Mouse (Mus musculus) lung, adult 2 months (tissue): ENCODE data around the gene Golga2. TPM values are rescaled to one million over a fixed set of nuclear protein-coding genes. Genes with fewer than 3 reads are reported as not detected.

Source experiments
- DNase-seq: peaks from one replicate; pipeline ENCODE4 v3.0.0; 2022
- H3K4me1 ChIP-seq: fragments of 200-500 bp; 2 replicates; pipeline ENCODE4 v1.6.1; 2011; ENCODE audit warnings: low read length; ENCODE audit not compliant: control insufficient read depth, insufficient read depth
- H3K4me3 ChIP-seq: fragments of 200-500 bp; replicated peaks from 2 replicates; pipeline ENCODE3; 2011; ENCODE audit warnings: low read depth, mild to moderate bottlenecking, control low read depth, low read length; ENCODE audit errors: extremely low read depth
- CTCF ChIP-seq: fragments of 200-500 bp; IDR thresholded peaks from 2 replicates; pipeline ENCODE4 v1.5.1; 2011; ENCODE audit warnings: mild to moderate bottlenecking, low read length, control low read depth; ENCODE audit not compliant: insufficient read depth
- POLR2A ChIP-seq: fragments of 200-500 bp; IDR thresholded peaks from 2 replicates; pipeline ENCODE4 v1.6.1; 2011; ENCODE audit warnings: low read depth, mild to moderate bottlenecking, control low read depth, low read length, borderline replicate concordance; ENCODE audit errors: extremely low read depth
- whole genome bisulfite sequencing: fragments of 180-500 bp; shearing (Covaris S2); methylation state at CpG from one replicate; pipeline ENCODE4 v1.1.7; 2018; 5-methylcytosine and 5-hydroxymethylcytosine counted together
- polyA plus RNA-seq: library from polyadenylated mRNA; depleted of rRNA; stranded (reverse); fragments of >200 nt; gene quantifications from 2 replicates; pipeline ENCODE4 v1.2.3, GENCODE M21; 2012; rRNA removed

The Golga2 gene
- polyA plus RNA-seq = 34.8 and 45.0 TPM in 2 replicates

- H3K4me1 ChIP-seq = peaks cover 12% of the 10 kb centered on the region
- under 1% methylated on average over 20 of the region's 23 CpGs for WGBS
- TF ChIP-seq POLR2A (no peak), CTCF (no peak)
- peak within 1 kb of the TSS; percentile 89 for H3K4me3 ChIP-seq
- no peak for DNase-seq
Observed at GRCm38 (mm10) chr2:32287334-32287840, at the start of gene Golga2. Golga2 (plus strand) TSS chr2:32287384.

DNA sequence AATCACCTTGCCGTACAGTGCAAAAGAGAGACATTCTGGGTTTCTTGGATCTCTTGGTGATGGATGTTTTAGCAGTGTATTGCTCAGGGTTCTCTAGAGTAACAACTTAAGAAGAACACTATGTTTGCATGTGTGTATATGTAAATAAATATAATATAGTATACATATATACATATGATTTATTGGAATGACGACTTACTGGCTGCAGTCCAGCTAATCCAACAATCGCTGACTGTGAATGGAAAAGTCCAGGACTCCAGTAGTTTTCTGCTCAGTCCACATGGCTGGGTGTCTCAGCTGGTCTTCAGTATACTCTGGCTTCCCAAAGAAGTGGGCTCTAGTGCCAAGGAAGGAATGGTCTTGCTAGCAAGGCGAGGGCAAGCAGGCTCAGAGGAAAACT, 49.6 kb upstream of the Golga2 start:
- no peak for DNase-seq
- no peak overlapping the region for H3K4me3 ChIP-seq
- WGBS = 19% methylated on average over 4 of the region's 4 CpGs
- H3K4me1 ChIP-seq = no peaks in the 10 kb centered on the region; the same call in 1 of the 2 replicates
- TF ChIP-seq POLR2A (no peak), CTCF (no peak)

DNA sequence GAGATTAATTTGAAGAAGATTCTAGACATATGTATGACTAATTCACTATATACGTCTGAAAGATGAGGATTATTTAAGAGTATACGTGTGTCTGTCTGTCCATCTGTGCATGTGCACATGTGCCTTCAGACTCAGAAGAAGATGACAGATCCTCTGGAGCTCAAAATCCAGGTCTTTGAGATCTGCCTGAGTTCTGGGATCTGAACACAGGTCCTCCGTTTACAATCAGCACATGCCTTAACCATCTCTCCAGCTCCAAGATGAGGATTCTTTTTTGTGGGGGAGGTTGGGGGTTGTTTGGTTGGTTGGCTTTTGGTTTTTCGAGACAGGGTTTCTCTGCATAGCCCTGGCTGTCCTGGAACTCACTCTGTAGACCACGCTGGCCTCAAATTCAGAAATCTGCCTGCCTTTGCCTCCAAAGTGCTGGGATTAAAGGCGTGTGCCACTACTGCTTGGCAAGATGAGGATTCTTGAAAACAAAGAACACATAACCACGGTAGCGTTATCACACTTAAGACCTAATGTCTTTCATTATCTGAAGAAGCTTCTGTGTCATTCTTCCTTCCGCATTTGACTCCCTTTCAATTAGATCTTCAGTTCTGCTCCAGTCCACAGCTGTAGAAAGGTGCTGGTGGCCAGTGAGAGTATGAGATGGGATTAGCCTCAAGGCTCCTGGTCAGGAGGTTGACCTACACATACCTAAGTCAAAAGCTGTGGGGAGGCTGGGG, 48.3 kb upstream of the Golga2 start:
- TF ChIP-seq CTCF (no peak), POLR2A (no peak)
- no peak for DNase-seq
- Histone ChIP-seq H3K4me1 (no peaks in the 10 kb centered on the region; the same call in 1 of the 2 replicates), H3K4me3 (no peak overlapping the region)
- 94% methylated on average over 9 of the region's 9 CpGs for WGBS

GRCm38 (mm10) chr2:32240591-32240990, 46.6 kb upstream of the Golga2 start:
- no peak overlapping the region for H3K4me3 ChIP-seq
- no peak for DNase-seq
- WGBS = 83% methylated on average over 5 of the region's 5 CpGs
- TF ChIP-seq CTCF (no peak), POLR2A (no peak)
- H3K4me1 ChIP-seq = no peaks in the 10 kb centered on the region

GRCm38 (mm10) chr2:32242986-32243385, 44.2 kb upstream of the Golga2 start:
- TF ChIP-seq CTCF (no peak), POLR2A (no peak)
- Histone ChIP-seq H3K4me1 (peaks cover 6% of the 10 kb centered on the region), H3K4me3 (no peak overlapping the region)
- no peak for DNase-seq
- 85% methylated on average over 4 of the region's 4 CpGs for WGBS

DNA sequence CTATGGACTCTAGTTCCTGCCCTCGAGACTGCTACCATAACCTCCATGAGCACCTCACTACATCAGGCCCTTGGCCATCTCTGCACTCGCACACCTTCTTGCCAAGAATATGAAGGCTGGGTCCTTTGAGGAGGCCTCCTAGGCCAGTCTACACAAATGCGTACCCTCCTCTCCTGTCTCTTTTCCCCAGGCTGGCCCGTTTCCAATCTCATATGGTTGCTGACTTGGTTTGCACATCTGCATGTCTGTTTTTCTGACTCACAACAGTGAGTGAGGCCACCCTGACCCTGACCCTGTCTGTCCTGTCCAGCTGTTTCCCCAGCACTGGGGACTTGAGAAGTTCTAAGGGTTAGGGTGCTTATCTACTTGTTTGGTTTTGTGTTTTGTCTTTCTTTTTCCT, 40.4 kb upstream of the Golga2 start:
- no peak for DNase-seq
- no peak overlapping the region for H3K4me3 ChIP-seq
- TF ChIP-seq CTCF (no peak), POLR2A (no peak)
- peaks cover 6% of the 10 kb centered on the region for H3K4me1 ChIP-seq
- 54% methylated on average over 4 of the region's 4 CpGs for WGBS

GRCm38 (mm10) chr2:32248377-32249361, 38.5 kb upstream of the Golga2 start:
- H3K4me3 ChIP-seq = no peak overlapping the region
- TF ChIP-seq CTCF (no peak), POLR2A (no peak)
- peaks cover 6% of the 10 kb centered on the region for H3K4me1 ChIP-seq
- WGBS = 70% methylated on average over 10 of the region's 10 CpGs
- no peak for DNase-seq

GRCm38 (mm10) chr2:32251791-32252527, 35.2 kb upstream of the Golga2 start:
- Histone ChIP-seq H3K4me1 (peaks cover 4% of the 10 kb centered on the region), H3K4me3 (no peak overlapping the region)
- no peak for DNase-seq
- 63% methylated on average over 12 of the region's 12 CpGs for WGBS
- no peak for TF ChIP-seq POLR2A
- TF ChIP-seq CTCF = no peak

DNA sequence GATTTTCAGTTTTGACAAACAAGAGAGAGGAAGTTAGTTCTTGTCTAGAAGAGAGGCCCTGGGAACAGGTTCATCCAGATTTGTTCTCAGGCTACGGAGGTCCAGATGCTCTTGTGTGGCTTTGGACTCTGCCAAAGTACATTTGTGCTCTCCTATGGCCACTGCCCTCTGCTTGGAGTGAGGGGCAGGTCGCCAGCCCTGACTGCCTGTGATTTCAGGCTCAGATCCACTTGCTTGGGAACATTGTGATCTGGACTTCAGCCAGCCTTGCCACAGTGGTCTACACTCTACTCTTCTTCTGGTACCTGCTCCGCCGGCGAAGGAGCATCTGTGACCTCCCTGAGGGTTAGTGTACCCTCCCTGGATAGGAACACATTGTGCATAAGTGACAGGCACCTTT, 34.5 kb upstream of the Golga2 start:
- H3K4me1 ChIP-seq = no peaks in the 10 kb centered on the region; the same call in 1 of the 2 replicates
- no peak overlapping the region for H3K4me3 ChIP-seq
- 69% methylated on average over 5 of the region's 5 CpGs for WGBS
- no peak for DNase-seq
- TF ChIP-seq CTCF (no peak), POLR2A (no peak)

DNA sequence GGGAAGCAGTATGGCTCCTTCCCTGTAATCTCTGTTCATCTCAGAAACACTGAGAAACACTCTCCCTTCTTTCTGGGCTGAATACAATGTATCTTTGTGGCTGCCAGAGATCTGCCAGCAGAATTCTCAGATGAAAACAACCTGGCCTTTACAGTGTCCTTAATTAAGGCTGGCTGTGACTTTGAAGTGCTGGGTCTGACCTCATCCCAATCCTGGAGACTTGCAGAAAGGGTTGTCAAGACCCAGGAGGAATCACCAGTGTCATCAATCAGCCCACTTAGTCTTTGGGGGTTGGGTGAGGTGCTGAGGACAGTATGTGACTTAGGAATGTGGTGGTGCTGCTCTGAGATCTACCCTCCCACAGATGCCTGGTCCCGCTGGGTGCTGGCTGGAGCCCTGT, 33.8 kb upstream of the Golga2 start:
- Histone ChIP-seq H3K4me1 (no peaks in the 10 kb centered on the region), H3K4me3 (no peak overlapping the region)
- no peak for TF ChIP-seq POLR2A
- no peak for TF ChIP-seq CTCF
- no peak for DNase-seq
- WGBS = 70% methylated on average over 1 of the region's 1 CpGs
